27 mouse cellular contexts compared by ENCODE assay signal in the genomic region with DNA sequence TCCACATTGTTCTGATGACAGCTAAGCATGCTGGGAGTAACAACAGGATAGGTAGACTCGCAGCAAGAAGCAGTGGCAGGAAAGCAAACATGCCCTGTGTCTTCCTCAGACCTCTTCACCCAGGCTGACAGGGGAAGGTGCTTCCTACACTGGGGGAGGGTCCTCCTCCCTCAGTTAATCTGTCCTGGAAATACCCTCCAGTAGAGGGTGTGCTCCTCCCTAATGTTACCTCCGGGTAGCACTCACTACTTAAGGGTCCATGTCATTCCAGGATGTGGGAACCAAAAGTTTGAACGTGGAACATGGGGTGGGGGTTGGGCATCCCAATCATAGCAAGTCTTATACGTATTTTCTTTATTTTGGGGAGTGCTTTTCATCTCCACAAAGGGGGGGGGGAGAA. TPM values are rescaled to one million over a fixed set of nuclear protein-coding genes. Genes with fewer than 3 reads are reported as not detected.
A peak's percentile ranks its signal among the peaks of the same experiment; 100 is the strongest.
DNase-seq lines count a peak whose midpoint lies in the region; ATAC-seq and TF ChIP-seq lines count a peak whose summit lies in the region.
"Had no signal": no experiment of that assay in that cellular context is flagged by ENCODE, and none has a peak within 500 bp of the region (broad histone marks: within the 10 kb centered on the region; RNA-seq: fewer than 3 reads in every experiment).

No protein-coding gene starts in this region.

- TF ChIP-seq POLR2A in heart, adult 2 months (IDR thresholded peaks at IDR 0.05; ENCODE audit: insufficient read depth, low read depth, low read length) = no peak
- TF ChIP-seq POLR2A in ES-Bruce4 (IDR thresholded peaks at IDR 0.05; ENCODE audit: insufficient read depth, low read length) = no peak

- intact Hi-C loops in heart, adult 2 months (cut with DNase I) = no loop called here

- H3K4me3 ChIP-seq in heart, postnatal 0 days (ENCODE audit: low read depth, low read length) = no peak overlapping the region
- no peak overlapping the region for H3K4me3 ChIP-seq in heart, adult 2 months
- no peak overlapping the region for H3K4me3 ChIP-seq in ES-Bruce4 (ENCODE audit: low read depth, low read length)
- H3K4me3 ChIP-seq: embryonic facial prominence, embryonic 12.5 days; embryonic facial prominence, embryonic 15.5 days; gastrocnemius, adult 2 months; heart, embryonic 12.5 days; heart, embryonic 15.5 days; hindbrain, embryonic 12.5 days; hindbrain, embryonic 15.5 days had no signal

- no peak for TF ChIP-seq EP300 in heart, postnatal 0 days (IDR thresholded peaks at IDR 0.05; ENCODE audit: low read depth)
- no peak for TF ChIP-seq EP300 in heart, adult 2 months (IDR thresholded peaks at IDR 0.05; ENCODE audit: insufficient read depth, low read depth, low read length)
- TF ChIP-seq EP300 in ES-Bruce4 (IDR thresholded peaks at IDR 0.05; ENCODE audit: insufficient read depth, low read depth, low read length) = no peak

- no peak for ATAC-seq in heart, postnatal 0 days (ENCODE audit: insufficient read depth, low read depth)
- ATAC-seq: CD4-positive, CD25-positive, alpha-beta regulatory T cell, adult 4 months; forebrain, embryonic 14.5 days; forebrain, postnatal 0 days had no signal

- H3K27ac ChIP-seq in heart, postnatal 0 days (ENCODE audit: low read depth) = no peak overlapping the region
- H3K27ac ChIP-seq in heart, adult 2 months = no peak overlapping the region
- no peak overlapping the region for H3K27ac ChIP-seq in ES-Bruce4 (ENCODE audit: insufficient read depth, low read length)
- H3K27ac ChIP-seq: embryonic facial prominence, embryonic 12.5 days; embryonic facial prominence, embryonic 15.5 days; gastrocnemius, adult 2 months; heart, embryonic 15.5 days; hindbrain, embryonic 12.5 days; hindbrain, embryonic 15.5 days had no signal

- no peaks in the 10 kb centered on the region for H3K9me3 ChIP-seq in heart, postnatal 0 days (replicated peaks; ENCODE audit: control insufficient read depth, low read length)
- H3K9me3 ChIP-seq in ES-Bruce4 (replicated peaks; ENCODE audit: control insufficient read depth, insufficient read depth, low read length, poor library complexity, severe bottlenecking) = no peaks in the 10 kb centered on the region
- H3K9me3 ChIP-seq: embryonic facial prominence, embryonic 12.5 days; embryonic facial prominence, embryonic 15.5 days; heart, embryonic 12.5 days; heart, embryonic 15.5 days; hindbrain, embryonic 12.5 days; hindbrain, embryonic 15.5 days had no signal

- no peak overlapping the region for H3K4me2 ChIP-seq in heart, postnatal 0 days (ENCODE audit: low read depth, low read length)
- H3K4me2 ChIP-seq: embryonic facial prominence, embryonic 12.5 days; embryonic facial prominence, embryonic 15.5 days; heart, embryonic 12.5 days; heart, embryonic 15.5 days; hindbrain, embryonic 12.5 days; hindbrain, embryonic 15.5 days had no signal

- peak; percentile 10; the same call in 1 of the 2 replicates for TF ChIP-seq CTCF in heart, postnatal 0 days (IDR thresholded peaks at IDR 0.05; ENCODE audit: low read depth)
- no peak for TF ChIP-seq CTCF in heart, adult 2 months (IDR thresholded peaks at IDR 0.05)
- TF ChIP-seq CTCF in ES-Bruce4 (IDR thresholded peaks at IDR 0.05; ENCODE audit: low read depth, low read length) = peak; percentile 1

- 42% methylated on average over 4 of the region's 4 CpGs for WGBS in heart, postnatal 0 days
- 50% methylated on average over 4 of the region's 4 CpGs for WGBS in heart, adult 2 months

- no peaks in the 10 kb centered on the region for H3K27me3 ChIP-seq in heart, postnatal 0 days (ENCODE audit: control insufficient read depth, insufficient read depth, low read length)
- no peaks in the 10 kb centered on the region for H3K27me3 ChIP-seq in heart, adult 2 months (ENCODE audit: control insufficient read depth, insufficient read depth, low read length)
- no peaks in the 10 kb centered on the region for H3K27me3 ChIP-seq in ES-Bruce4 (ENCODE audit: control insufficient read depth, insufficient read depth, low read length, poor library complexity, severe bottlenecking)
- H3K27me3 ChIP-seq: embryonic facial prominence, embryonic 15.5 days; heart, embryonic 12.5 days; hindbrain, embryonic 12.5 days; hindbrain, embryonic 15.5 days had no signal

- no peak overlapping the region for H3K9ac ChIP-seq in heart, postnatal 0 days (replicated peaks; ENCODE audit: low read depth, low read length)
- no peak overlapping the region for H3K9ac ChIP-seq in heart, adult 2 months (ENCODE audit: low read depth, low read length)
- no peak overlapping the region for H3K9ac ChIP-seq in ES-Bruce4 (ENCODE audit: low read depth, poor library complexity, severe bottlenecking)
- H3K9ac ChIP-seq: embryonic facial prominence, embryonic 12.5 days; embryonic facial prominence, embryonic 15.5 days; forebrain, postnatal 0 days; heart, embryonic 12.5 days; heart, embryonic 15.5 days; hindbrain, embryonic 12.5 days; hindbrain, embryonic 15.5 days had no signal

- no peak for DNase-seq in heart, postnatal 0 days (ENCODE audit: low spot score)
- DNase-seq in heart, adult 2 months = no peak
- peak; percentile 58 for DNase-seq in R1 (ENCODE audit: low read depth, low spot score)
- DNase-seq in urinary bladder, postnatal 10 days (ENCODE audit: low spot score) = no peak
- no peak for DNase-seq in spleen, postnatal 14 days (ENCODE audit: low spot score in 2 of 2)
- DNase-seq: adrenal gland, adult 2 months; adrenal gland, postnatal 14 days; cerebellum, adult 11 months; cerebellum, adult 2 months; cerebellum, adult 9-11 months; cerebellum, postnatal 25 days; forebrain, postnatal 0 days; gastrocnemius, adult 2 months; gastrocnemius, postnatal 14 days; heart, postnatal 14 days; kidney, adult 18-20 months had no signal

- H3K79me2 ChIP-seq in heart, adult 2 months (replicated peaks; ENCODE audit: control insufficient read depth, insufficient read depth, low read length) = no peaks in the 10 kb centered on the region

- H3K36me3 ChIP-seq in heart, postnatal 0 days (replicated peaks; ENCODE audit: control insufficient read depth, insufficient read depth, low read length) = no peaks in the 10 kb centered on the region
- no peaks in the 10 kb centered on the region for H3K36me3 ChIP-seq in heart, adult 2 months (ENCODE audit: control insufficient read depth, insufficient read depth, low read length)
- no peaks in the 10 kb centered on the region for H3K36me3 ChIP-seq in ES-Bruce4 (ENCODE audit: control insufficient read depth, insufficient read depth, low read length, poor library complexity, severe bottlenecking)
- H3K36me3 ChIP-seq: embryonic facial prominence, embryonic 12.5 days; embryonic facial prominence, embryonic 15.5 days; heart, embryonic 12.5 days; heart, embryonic 15.5 days; hindbrain, embryonic 12.5 days; hindbrain, embryonic 15.5 days had no signal

- peaks cover 2% of the 10 kb centered on the region for H3K4me1 ChIP-seq in heart, postnatal 0 days (ENCODE audit: control insufficient read depth, insufficient read depth)
- H3K4me1 ChIP-seq in heart, adult 2 months (ENCODE audit: control insufficient read depth, insufficient read depth, low read length) = no peaks in the 10 kb centered on the region
- peaks cover 3% of the 10 kb centered on the region for H3K4me1 ChIP-seq in ES-Bruce4 (ENCODE audit: control insufficient read depth, insufficient read depth, low read length)

RNA-seq across cellular contexts. Expression of gene Slc12a8, which starts 5.4 kb away (rescaled TPM):
- 0.42 and 1.4 TPM in 2 replicates for total RNA-seq in heart, postnatal 0 days (2014; rRNA removed; ENCODE audit: low replicate concordance)
- 1.0 TPM in 2 replicates for polyA plus RNA-seq in heart, postnatal 0 days (2015; fragmentation: Nextera tagmentation; extraction: Ambion mirVana)
- total RNA-seq in heart, adult 2 months (2021) = under 1 TPM; 0.31 to 0.45 TPM
- polyA plus RNA-seq in heart, adult 2 months (2012; rRNA removed) = 0.66 and 1.2 TPM in 2 replicates
- 5.8 and 5.9 TPM in 2 replicates for polyA plus RNA-seq in ES-Bruce4 (2011; ENCODE audit: insufficient read depth, insufficient read length, low read depth, missing spikeins)
- total RNA-seq: common myeloid progenitor, adult 5-6 weeks; MEL had no signal
